In the genomic region with DNA sequence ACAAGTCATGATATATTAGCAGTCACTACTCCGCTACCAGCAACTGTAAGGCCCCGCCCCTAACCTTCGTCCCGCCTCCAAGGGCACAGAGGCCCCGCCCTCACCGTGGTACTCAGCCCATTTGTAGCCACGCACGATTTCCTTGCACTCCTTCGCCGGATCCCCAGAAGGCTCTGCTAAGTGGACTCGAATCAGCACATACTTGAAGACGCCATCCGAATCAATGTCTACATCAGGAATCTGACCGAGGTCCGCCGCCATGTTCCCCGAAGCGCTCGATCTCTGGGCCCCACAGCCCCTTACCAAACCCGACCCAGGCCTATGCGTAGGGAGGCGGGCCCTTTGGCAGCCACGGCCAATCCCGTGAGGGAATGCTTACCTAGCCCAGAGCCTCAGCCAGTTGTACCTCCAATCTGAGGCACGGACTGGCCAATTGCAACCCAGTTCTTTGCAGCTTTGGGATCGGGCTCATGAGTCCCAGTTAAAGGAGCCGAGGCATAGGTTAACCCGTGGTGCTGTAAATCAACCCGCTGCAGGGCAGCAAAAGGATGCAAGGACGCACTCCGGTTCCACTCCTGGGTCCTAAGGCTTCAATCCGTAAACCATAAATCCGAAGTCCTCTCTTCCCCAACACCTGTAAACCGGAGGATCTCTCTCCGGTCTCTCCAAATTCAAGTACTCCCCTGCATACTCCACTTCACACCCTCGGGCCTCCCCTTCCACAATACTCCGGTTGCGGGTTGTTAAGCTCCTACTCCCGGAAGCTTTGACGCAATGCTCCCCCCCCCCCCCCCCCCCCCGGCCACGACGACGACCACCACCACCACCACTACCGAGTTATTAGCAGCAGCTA, we compare ENCODE assay signal across 8 mouse cellular contexts. TPM values are rescaled to one million over a fixed set of nuclear protein-coding genes. Genes with fewer than 3 reads are reported as not detected.
DNase-seq lines count a peak whose midpoint lies in the region; ATAC-seq and TF ChIP-seq lines count a peak whose summit lies in the region.

TSS of gene Mamdc4 (minus strand) at position 267 of the 853 bp plus-strand sequence.
TSS of gene Phpt1 (minus strand) at position 646 of the 853 bp plus-strand sequence.

- TF ChIP-seq POLR2A in bone marrow, adult 2 months (IDR thresholded peaks at IDR 0.05; ENCODE audit: borderline replicate concordance, control insufficient read depth, low read depth, low read length): peak; percentile 59; the same call in 1 of the 2 replicates
- TF ChIP-seq POLR2A in limb, embryonic 14.5 days (IDR thresholded peaks at IDR 0.05; ENCODE audit: borderline replicate concordance, extremely low read depth, insufficient read depth, insufficient read length): peak; percentile 76; the same call in 1 of the 2 replicates

- under 1% methylated on average over 41 of the region's 45 CpGs for WGBS in bone marrow, adult 2 months
- WGBS in embryonic facial prominence, embryonic 15.5 days: under 1% methylated on average over 45 of the region's 45 CpGs
- under 1% methylated on average over 40 of the region's 45 CpGs for WGBS in limb, embryonic 14.5 days
- WGBS in midbrain, postnatal 0 days: under 1% methylated on average over 42 of the region's 45 CpGs

- no peak for TF ChIP-seq CTCF in bone marrow, adult 2 months (IDR thresholded peaks at IDR 0.05; ENCODE audit: control insufficient read depth, insufficient read depth, low read length)
- no peak for TF ChIP-seq CTCF in midbrain, postnatal 0 days (IDR thresholded peaks at IDR 0.05)

- peaks cover 40% of the 10 kb centered on the region for H3K27me3 ChIP-seq in embryonic facial prominence, embryonic 15.5 days
- peaks cover 38% of the 10 kb centered on the region for H3K27me3 ChIP-seq in limb, embryonic 14.5 days (ENCODE audit: control insufficient read depth, insufficient read depth, low read length)
- peaks cover 29% of the 10 kb centered on the region for H3K27me3 ChIP-seq in midbrain, postnatal 0 days (ENCODE audit: insufficient read depth, low read length)

- H3K4me3 ChIP-seq in bone marrow, adult 2 months (replicated peaks; ENCODE audit: control insufficient read depth, low read depth, low read length): peak within 1 kb of the TSS; percentile 83
- peak within 1 kb of the TSS; percentile 63 for H3K4me3 ChIP-seq in embryonic facial prominence, embryonic 15.5 days (replicated peaks)
- peak within 1 kb of the TSS; percentile 48 for H3K4me3 ChIP-seq in limb, embryonic 14.5 days (replicated peaks; ENCODE audit: low read length)
- H3K4me3 ChIP-seq in midbrain, postnatal 0 days (ENCODE audit: low read depth, low read length): peak within 1 kb of the TSS; percentile 59

- peak; percentile 98 for ATAC-seq in embryonic facial prominence, embryonic 15.5 days (ENCODE audit: insufficient number of reproducible peaks, low FRiP score, low TSS enrichment, low read depth)
- peak; percentile 98 for ATAC-seq in limb, embryonic 14.5 days (ENCODE audit: low FRiP score, low read depth)
- peak; percentile 97 for ATAC-seq in midbrain, postnatal 0 days (ENCODE audit: low FRiP score)

- peak within 1 kb of the TSS; percentile 90 for H3K4me2 ChIP-seq in embryonic facial prominence, embryonic 15.5 days (replicated peaks)
- peak within 1 kb of the TSS; percentile 89 for H3K4me2 ChIP-seq in limb, embryonic 14.5 days (replicated peaks; ENCODE audit: low read depth, low read length, severe bottlenecking)
- H3K4me2 ChIP-seq in midbrain, postnatal 0 days (ENCODE audit: low read depth, low read length, poor library complexity, severe bottlenecking): peak within 1 kb of the TSS; percentile 89

- peak within 1 kb of the TSS; percentile 46 for H3K27ac ChIP-seq in bone marrow, adult 2 months (ENCODE audit: control insufficient read depth, insufficient read depth, low read depth, low read length, poor library complexity)
- H3K27ac ChIP-seq in embryonic facial prominence, embryonic 15.5 days (replicated peaks): peak within 1 kb of the TSS; percentile 95
- H3K27ac ChIP-seq in limb, embryonic 14.5 days (replicated peaks; ENCODE audit: low read depth, low read length): peak within 1 kb of the TSS; percentile 83
- H3K27ac ChIP-seq in midbrain, postnatal 0 days (ENCODE audit: low read depth, low read length): peak within 1 kb of the TSS; percentile 91

- H3K9ac ChIP-seq in embryonic facial prominence, embryonic 15.5 days: peak within 1 kb of the TSS; percentile 50
- peak within 1 kb of the TSS; percentile 58 for H3K9ac ChIP-seq in limb, embryonic 14.5 days (ENCODE audit: low read depth, low read length, severe bottlenecking)
- H3K9ac ChIP-seq in midbrain, postnatal 0 days (replicated peaks; ENCODE audit: low read length, poor library complexity, severe bottlenecking): peak within 1 kb of the TSS; percentile 66

- peak; percentile 98 for DNase-seq in 416B (ENCODE audit: low read depth)
- peak; percentile 98 for DNase-seq in heart, adult 8-10 months (ENCODE audit: low spot score)
- peak; percentile 99 for DNase-seq in kidney, adult 9 months
- peak; percentile 99 for DNase-seq in limb, embryonic 14.5 days (ENCODE audit: low spot score)
- peak; percentile 99 for DNase-seq in midbrain, postnatal 0 days (ENCODE audit: low spot score)
- DNase-seq in spleen, postnatal 14 days (ENCODE audit: low spot score in 2 of 2): peak; percentile 86 to 90

- H3K4me1 ChIP-seq in bone marrow, adult 2 months (ENCODE audit: control insufficient read depth, insufficient read depth, low read length): peaks cover 4% of the 10 kb centered on the region
- H3K4me1 ChIP-seq in embryonic facial prominence, embryonic 15.5 days: peaks cover 54% of the 10 kb centered on the region
- H3K4me1 ChIP-seq in limb, embryonic 14.5 days (ENCODE audit: control insufficient read depth, insufficient read depth, low read length): peaks cover 43% of the 10 kb centered on the region
- H3K4me1 ChIP-seq in midbrain, postnatal 0 days (ENCODE audit: insufficient read depth, low read length): peaks cover 14% of the 10 kb centered on the region

- peaks cover 8% of the 10 kb centered on the region for H3K36me3 ChIP-seq in embryonic facial prominence, embryonic 15.5 days
- peaks cover 28% of the 10 kb centered on the region for H3K36me3 ChIP-seq in limb, embryonic 14.5 days (ENCODE audit: control insufficient read depth, insufficient read depth, low read length)
- peaks cover 41% of the 10 kb centered on the region for H3K36me3 ChIP-seq in midbrain, postnatal 0 days (ENCODE audit: insufficient read depth, low read length)

- no peaks in the 10 kb centered on the region for H3K9me3 ChIP-seq in embryonic facial prominence, embryonic 15.5 days (replicated peaks)
- H3K9me3 ChIP-seq in limb, embryonic 14.5 days (ENCODE audit: control insufficient read depth, low read length): no peaks in the 10 kb centered on the region
- H3K9me3 ChIP-seq in midbrain, postnatal 0 days (ENCODE audit: low read length): no peaks in the 10 kb centered on the region

RNA-seq across cellular contexts. Expression of gene Mamdc4, which starts in this region (rescaled TPM):
- polyA plus RNA-seq in bone marrow, adult 2 months (2011; ENCODE audit: insufficient read depth, insufficient read length, low replicate concordance, missing spikeins): 1.1 and 9.7 TPM in 2 replicates
- polyA plus RNA-seq in embryonic facial prominence, embryonic 15.5 days (2015; fragmentation: Nextera tagmentation; extraction: Ambion mirVana): 3.3 and 4.9 TPM in 2 replicates
- total RNA-seq in heart, adult 8-10 months (2022): 1 to 10 TPM; 1.1 to 2.2 (median 1.5) TPM
- polyA plus RNA-seq in limb, embryonic 14.5 days (2012; rRNA removed): 10.9 and 15.0 TPM in 2 replicates
- polyA plus RNA-seq in limb, embryonic 14.5 days (2014; fragmentation: Nextera tagmentation; extraction: Ambion mirVana): 1.4 and 1.8 TPM in 2 replicates
- total RNA-seq in midbrain, postnatal 0 days (2014; rRNA removed): 1.7 and 1.9 TPM in 2 replicates
- 0.32 TPM in 2 replicates for polyA plus RNA-seq in midbrain, postnatal 0 days (2015; fragmentation: Nextera tagmentation; extraction: Ambion mirVana)

RNA-seq across cellular contexts. Expression of gene Phpt1, which starts in this region (rescaled TPM):
- 12.3 and 16.4 TPM in 2 replicates for polyA plus RNA-seq in bone marrow, adult 2 months (2011; ENCODE audit: insufficient read depth, insufficient read length, low replicate concordance, missing spikeins)
- polyA plus RNA-seq in embryonic facial prominence, embryonic 15.5 days (2015; fragmentation: Nextera tagmentation; extraction: Ambion mirVana): 147 and 157 TPM in 2 replicates
- total RNA-seq in heart, adult 8-10 months (2022): 10 to 100 TPM; 58.2 to 72.2 (median 65.4) TPM
- polyA plus RNA-seq in limb, embryonic 14.5 days (2012; rRNA removed): 137 and 139 TPM in 2 replicates
- 167 and 176 TPM in 2 replicates for polyA plus RNA-seq in limb, embryonic 14.5 days (2014; fragmentation: Nextera tagmentation; extraction: Ambion mirVana)
- 37.9 and 39.8 TPM in 2 replicates for total RNA-seq in midbrain, postnatal 0 days (2014; rRNA removed)
- 192 and 209 TPM in 2 replicates for polyA plus RNA-seq in midbrain, postnatal 0 days (2015; fragmentation: Nextera tagmentation; extraction: Ambion mirVana)

Comparison
In these comparisons a context has a peak if more than half of its experiments do, and no peak if none do; other contexts are left out.
1. Peak in every context shown above with its lines: DNase-seq, ATAC-seq, H3K4me3 ChIP-seq and H3K27ac ChIP-seq.